Comparison of ENCODE assay signal across 19 mouse cellular contexts in the genomic region with DNA sequence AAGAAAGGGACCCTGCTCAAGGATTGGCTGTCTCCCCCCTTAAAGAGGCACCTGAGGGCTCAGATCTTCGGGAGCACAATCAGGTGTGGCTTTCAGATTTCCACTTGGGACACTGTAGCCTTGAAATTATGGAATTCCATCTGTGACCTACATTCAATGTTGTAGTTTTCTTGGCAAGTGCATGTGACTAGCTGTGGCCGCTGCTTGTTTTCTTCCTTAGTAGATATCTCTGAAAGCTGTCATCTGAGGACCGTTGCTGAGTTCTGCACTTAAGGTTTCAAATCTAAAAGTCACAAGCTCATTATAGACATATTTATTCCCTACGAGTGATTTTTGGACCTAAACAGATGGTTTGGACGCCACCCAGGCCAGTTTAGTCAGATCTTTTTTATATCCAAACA.
DNase-seq lines count a peak whose midpoint lies in the region; ATAC-seq and TF ChIP-seq lines count a peak whose summit lies in the region.
"Had no signal": no experiment of that assay in that cellular context is flagged by ENCODE, and none has a peak within 500 bp of the region (broad histone marks: within the 10 kb centered on the region; RNA-seq: fewer than 3 reads in every experiment).

No protein-coding gene starts in this region.

- 68% methylated on average over 5 of the region's 5 CpGs for WGBS in forebrain, embryonic 15.5 days
- 75% methylated on average over 5 of the region's 5 CpGs for whole genome bisulfite sequencing in forebrain, embryonic 14.5 days
- WGBS in midbrain, embryonic 10.5 days, result 86% methylated on average over 5 of the region's 5 CpGs

- intact Hi-C loops in left cerebral cortex, adult 2 months (cut with DNase I), result no loop called here

- no peak for DNase-seq in forebrain, embryonic 14.5 days (ENCODE audit: low spot score)
- peak; percentile 30 to 75 for DNase-seq in layer of hippocampus, adult 18-20 months (ENCODE audit: low spot score in 2 of 2)
- no peak for DNase-seq in layer of hippocampus, adult 9-10 months (ENCODE audit: low spot score)
- DNase-seq in cerebellum, adult 18-20 months, result peak; percentile 62 to 67
- peak; percentile 58 to 66 for DNase-seq in cerebellum, postnatal 25 days
- no peak for DNase-seq in left cerebral cortex, adult 2 months (ENCODE audit: extremely low spot score in 1 of 2, low spot score in 2 of 2)
- DNase-seq in midbrain, embryonic 10.5 days (ENCODE audit: low spot score), result no peak
- DNase-seq: adrenal gland, postnatal 25 days; liver, embryonic 13.5 days; thymus, adult 18-20 months had no signal

- H3K9me3 ChIP-seq in forebrain, embryonic 15.5 days, result no peaks in the 10 kb centered on the region
- H3K9me3 ChIP-seq in forebrain, embryonic 14.5 days (replicated peaks; ENCODE audit: control insufficient read depth, low read length), result no peaks in the 10 kb centered on the region
- H3K9me3 ChIP-seq in midbrain, embryonic 10.5 days (replicated peaks), result no peaks in the 10 kb centered on the region
- H3K9me3 ChIP-seq: embryonic facial prominence, embryonic 13.5 days; heart, embryonic 13.5 days; hindbrain, embryonic 15.5 days; limb, embryonic 13.5 days; liver, embryonic 13.5 days had no signal

- no peaks in the 10 kb centered on the region for H3K4me1 ChIP-seq in forebrain, embryonic 15.5 days
- no peaks in the 10 kb centered on the region for H3K4me1 ChIP-seq in forebrain, embryonic 14.5 days (ENCODE audit: control insufficient read depth, insufficient read depth, low read length)
- H3K4me1 ChIP-seq in midbrain, embryonic 10.5 days, result no peaks in the 10 kb centered on the region
- H3K4me1 ChIP-seq: heart, embryonic 13.5 days; hindbrain, embryonic 15.5 days; limb, embryonic 13.5 days; liver, embryonic 13.5 days had no signal

- H3K27me3 ChIP-seq in forebrain, embryonic 15.5 days, result no peaks in the 10 kb centered on the region
- H3K27me3 ChIP-seq in forebrain, embryonic 14.5 days (replicated peaks; ENCODE audit: control insufficient read depth, insufficient read depth, low read length), result no peaks in the 10 kb centered on the region
- H3K27me3 ChIP-seq in midbrain, embryonic 10.5 days (ENCODE audit: low read depth, poor library complexity, severe bottlenecking), result no peaks in the 10 kb centered on the region
- H3K27me3 ChIP-seq: embryonic facial prominence, embryonic 13.5 days; heart, embryonic 13.5 days; hindbrain, embryonic 15.5 days; limb, embryonic 13.5 days; liver, embryonic 13.5 days had no signal

- no peak for ATAC-seq in forebrain, embryonic 15.5 days (replicated peaks)
- no peak for ATAC-seq in forebrain, embryonic 14.5 days
- ATAC-seq: intestine, embryonic 16.5 days had no signal

- H3K36me3 ChIP-seq in forebrain, embryonic 15.5 days, result no peaks in the 10 kb centered on the region
- no peaks in the 10 kb centered on the region for H3K36me3 ChIP-seq in forebrain, embryonic 14.5 days (ENCODE audit: control insufficient read depth, insufficient read depth, low read length)
- H3K36me3 ChIP-seq in midbrain, embryonic 10.5 days, result no peaks in the 10 kb centered on the region
- H3K36me3 ChIP-seq: embryonic facial prominence, embryonic 13.5 days; G1E; heart, embryonic 13.5 days; hindbrain, embryonic 15.5 days; limb, embryonic 13.5 days; liver, embryonic 13.5 days had no signal

- no peak overlapping the region for H3K9ac ChIP-seq in forebrain, embryonic 15.5 days (replicated peaks)
- H3K9ac ChIP-seq in forebrain, embryonic 14.5 days (ENCODE audit: low read length), result no peak overlapping the region
- H3K9ac ChIP-seq: embryonic facial prominence, embryonic 13.5 days; heart, embryonic 13.5 days; hindbrain, embryonic 15.5 days; limb, embryonic 13.5 days; liver, embryonic 13.5 days had no signal

- no peak overlapping the region for H3K4me3 ChIP-seq in forebrain, embryonic 15.5 days
- no peak overlapping the region for H3K4me3 ChIP-seq in forebrain, embryonic 14.5 days (ENCODE audit: low read depth, low read length)
- H3K4me3 ChIP-seq in left cerebral cortex, adult 2 months, result no peak overlapping the region
- H3K4me3 ChIP-seq in midbrain, embryonic 10.5 days, result no peak overlapping the region
- H3K4me3 ChIP-seq: embryonic facial prominence, embryonic 13.5 days; heart, embryonic 13.5 days; hindbrain, embryonic 15.5 days; limb, embryonic 13.5 days; liver, embryonic 13.5 days had no signal

- H3K27ac ChIP-seq in forebrain, embryonic 15.5 days (replicated peaks), result peak overlapping the region; percentile 47
- H3K27ac ChIP-seq in forebrain, embryonic 14.5 days (ENCODE audit: low read depth, low read length), result no peak overlapping the region
- H3K27ac ChIP-seq in left cerebral cortex, adult 2 months, result no peak overlapping the region
- no peak overlapping the region for H3K27ac ChIP-seq in midbrain, embryonic 10.5 days (replicated peaks)
- H3K27ac ChIP-seq: embryonic facial prominence, embryonic 13.5 days; heart, embryonic 13.5 days; hindbrain, embryonic 15.5 days; limb, embryonic 13.5 days; liver, embryonic 13.5 days; macrophage had no signal

- no peak for TF ChIP-seq CTCF in left cerebral cortex, adult 2 months (IDR thresholded peaks at IDR 0.05)

- no peak overlapping the region for H3K4me2 ChIP-seq in forebrain, embryonic 15.5 days (replicated peaks)
- no peak overlapping the region for H3K4me2 ChIP-seq in forebrain, embryonic 14.5 days (ENCODE audit: low read length)
- H3K4me2 ChIP-seq: embryonic facial prominence, embryonic 13.5 days; heart, embryonic 13.5 days; hindbrain, embryonic 15.5 days; limb, embryonic 13.5 days; liver, embryonic 13.5 days; midbrain, embryonic 11.5 days had no signal

Comparison
In these comparisons a context has a peak if more than half of its experiments do, and no peak if none do; other contexts are left out.
1. DNase-seq: peak in layer of hippocampus, adult 18-20 months (2 of 2), cerebellum, adult 18-20 months (2 of 2) and cerebellum, postnatal 25 days (2 of 2); none in forebrain, embryonic 14.5 days (single experiment), layer of hippocampus, adult 9-10 months (single experiment), left cerebral cortex, adult 2 months (0 of 2) and midbrain, embryonic 10.5 days (single experiment).